Mouse (Mus musculus) CD4-positive, CD25-positive, alpha-beta regulatory T cell, adult 2 months (primary cell): ENCODE measurements around the gene Il24.

ENCODE experiments used
- DNase-seq: peaks from one replicate; pipeline ENCODE4 v3.0.0-alpha.2; 2012; ENCODE audit warnings: low read depth, low spot score

The Il24 gene

GRCm38 (mm10) chr1:130854819-130855218 is 32.4 kb downstream of the Il24 start:
- no peak for DNase-seq

- peak; percentile 42 for DNase-seq
These were observed 36.8 kb downstream of the Il24 start for GRCm38 (mm10) chr1:130850405-130850804.

- DNase-seq: no peak
These were observed 37.6 kb downstream of the Il24 start for GRCm38 (mm10) chr1:130849530-130850214.

- no peak for DNase-seq
These were observed 42.7 kb downstream of the Il24 start for GRCm38 (mm10) chr1:130844516-130844915.

GRCm38 (mm10) chr1:130841621-130842020 is 45.6 kb downstream of the Il24 start:
- no peak for DNase-seq

- DNase-seq: no peak
These were observed 46.5 kb downstream of the Il24 start for GRCm38 (mm10) chr1:130840599-130841379.

- DNase-seq: peak; percentile 81
These were observed 49.0 kb downstream of the Il24 start for GRCm38 (mm10) chr1:130838288-130838687.

GRCm38 (mm10) chr1:130835161-130835936 is 51.9 kb downstream of the Il24 start:
- DNase-seq: no peak

GRCm38 (mm10) chr1:130832230-130833149 is 54.8 kb downstream of the Il24 start:
- no peak for DNase-seq
